In the genomic region with DNA sequence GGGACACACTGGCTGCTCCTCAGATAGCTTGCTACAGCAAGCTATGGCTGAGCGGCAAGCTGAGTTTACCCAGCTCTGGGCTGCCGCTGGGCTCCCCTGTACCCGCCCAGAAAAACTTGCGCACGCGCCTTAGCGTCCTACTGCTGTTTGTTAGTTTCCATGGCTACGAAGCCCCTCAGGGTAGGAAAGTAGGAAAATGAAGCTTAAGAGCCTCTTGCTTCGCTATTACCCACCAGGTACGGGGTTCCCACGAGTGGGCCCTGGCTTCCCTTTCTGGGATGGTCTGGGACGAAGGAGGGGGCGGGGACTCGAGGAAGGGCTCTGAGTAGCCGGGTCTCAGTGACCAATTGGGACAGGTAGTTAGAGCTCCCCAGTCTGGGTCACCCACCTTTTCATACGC, we compare ENCODE assay signal across 8 mouse cellular contexts. TPM values are rescaled to one million over a fixed set of nuclear protein-coding genes. Genes with fewer than 3 reads are reported as not detected.
A peak's percentile ranks its signal among the peaks of the same experiment; 100 is the strongest.
DNase-seq lines count a peak whose midpoint lies in the region; ATAC-seq and TF ChIP-seq lines count a peak whose summit lies in the region.

Gene Daw1, plus strand, starts transcription at position 150 of the 400 bp plus-strand sequence.

- no peak for TF ChIP-seq POLR2A in thymus, adult 2 months (IDR thresholded peaks at IDR 0.05; ENCODE audit: control insufficient read depth, extremely low read depth, insufficient read depth, low read length, poor library complexity)

- WGBS in forebrain, embryonic 15.5 days, result 0% methylated on average over 16 of the region's 16 CpGs
- WGBS in hindbrain, embryonic 10.5 days, result under 1% methylated on average over 16 of the region's 16 CpGs
- 2% methylated on average over 16 of the region's 16 CpGs for WGBS in lung, embryonic 15.5 days
- WGBS in thymus, adult 2 months, result 4% methylated on average over 16 of the region's 16 CpGs

- H3K27ac ChIP-seq in forebrain, embryonic 15.5 days (replicated peaks), result no peak within 1 kb of the TSS
- H3K27ac ChIP-seq in hindbrain, embryonic 10.5 days, result peak within 1 kb of the TSS; percentile 81
- no peak within 1 kb of the TSS for H3K27ac ChIP-seq in lung, embryonic 15.5 days
- H3K27ac ChIP-seq in thymus, adult 2 months (ENCODE audit: control insufficient read depth, insufficient read depth, low read length), result no peak within 1 kb of the TSS

- TF ChIP-seq CTCF in thymus, adult 2 months (IDR thresholded peaks at IDR 0.05; ENCODE audit: borderline replicate concordance, control insufficient read depth, extremely low read depth, insufficient read depth, low read length, poor library complexity), result no peak

- H3K27me3 ChIP-seq in forebrain, embryonic 15.5 days, result no peaks in the 10 kb centered on the region
- H3K27me3 ChIP-seq in hindbrain, embryonic 10.5 days (ENCODE audit: insufficient read depth, poor library complexity, severe bottlenecking), result no peaks in the 10 kb centered on the region
- H3K27me3 ChIP-seq in lung, embryonic 15.5 days, result no peaks in the 10 kb centered on the region
- no peaks in the 10 kb centered on the region for H3K27me3 ChIP-seq in thymus, adult 2 months (ENCODE audit: control insufficient read depth, insufficient read depth, low read length)

- H3K4me2 ChIP-seq in forebrain, embryonic 15.5 days (replicated peaks), result peak within 1 kb of the TSS; percentile 69
- peak within 1 kb of the TSS; percentile 64 for H3K4me2 ChIP-seq in lung, embryonic 15.5 days

- ATAC-seq in forebrain, embryonic 15.5 days (replicated peaks), result peak; percentile 99
- peak; percentile 95 for ATAC-seq in lung, embryonic 15.5 days (ENCODE audit: borderline replicate concordance, extremely low read depth, low FRiP score, low TSS enrichment)

- H3K9ac ChIP-seq in forebrain, embryonic 15.5 days (replicated peaks), result peak within 1 kb of the TSS; percentile 42; the same call in 1 of the 2 replicates
- peak within 1 kb of the TSS; percentile 58 for H3K9ac ChIP-seq in lung, embryonic 15.5 days

- peaks cover 6% of the 10 kb centered on the region; the same call in 1 of the 2 replicates for H3K4me1 ChIP-seq in forebrain, embryonic 15.5 days
- H3K4me1 ChIP-seq in hindbrain, embryonic 10.5 days (replicated peaks), result no peaks in the 10 kb centered on the region
- no peaks in the 10 kb centered on the region for H3K4me1 ChIP-seq in lung, embryonic 15.5 days
- H3K4me1 ChIP-seq in thymus, adult 2 months (replicated peaks; ENCODE audit: control insufficient read depth, insufficient read depth, low read length), result no peaks in the 10 kb centered on the region

- H3K36me3 ChIP-seq in forebrain, embryonic 15.5 days, result no peaks in the 10 kb centered on the region
- no peaks in the 10 kb centered on the region for H3K36me3 ChIP-seq in hindbrain, embryonic 10.5 days
- H3K36me3 ChIP-seq in lung, embryonic 15.5 days, result no peaks in the 10 kb centered on the region
- no peaks in the 10 kb centered on the region for H3K36me3 ChIP-seq in thymus, adult 2 months (ENCODE audit: control insufficient read depth, insufficient read depth, low read length)

- H3K4me3 ChIP-seq in forebrain, embryonic 15.5 days, result peak within 1 kb of the TSS; percentile 48
- H3K4me3 ChIP-seq in hindbrain, embryonic 10.5 days, result peak within 1 kb of the TSS; percentile 64
- H3K4me3 ChIP-seq in lung, embryonic 15.5 days, result peak within 1 kb of the TSS; percentile 64
- no peak within 1 kb of the TSS for H3K4me3 ChIP-seq in thymus, adult 2 months (ENCODE audit: control insufficient read depth, insufficient read depth, low read length)

- peak; percentile 73 for DNase-seq in NIH3T3 (ENCODE audit: low read depth)
- DNase-seq in brain, embryonic 18.5 days (ENCODE audit: low read depth, low spot score), result peak; percentile 79
- DNase-seq in hindbrain, embryonic 10.5 days (ENCODE audit: low spot score), result peak; percentile 87
- DNase-seq in layer of hippocampus, adult 8-10 months (ENCODE audit: low spot score in 2 of 2), result peak; percentile 41 to 53
- peak; percentile 93 for DNase-seq in retina, embryonic 14.5 days (ENCODE audit: low spot score)
- DNase-seq in thymus, adult 2 months, result no peak

- no peaks in the 10 kb centered on the region for H3K9me3 ChIP-seq in forebrain, embryonic 15.5 days
- no peaks in the 10 kb centered on the region for H3K9me3 ChIP-seq in hindbrain, embryonic 10.5 days
- H3K9me3 ChIP-seq in lung, embryonic 15.5 days, result no peaks in the 10 kb centered on the region

RNA-seq across cellular contexts. Expression of gene Daw1, which starts in this region (rescaled TPM):
- polyA plus RNA-seq in forebrain, embryonic 15.5 days (2015; fragmentation: Nextera tagmentation; extraction: Ambion mirVana), result 0.36 and 1.2 TPM in 2 replicates
- polyA plus RNA-seq in hindbrain, embryonic 10.5 days (2016; fragmentation: Nextera tagmentation; extraction: Ambion mirVana), result 0.67 and 0.85 TPM in 2 replicates
- total RNA-seq in layer of hippocampus, adult 8-10 months (2022), result 1 to 10 TPM in 2 of 4 experiments, under 1 TPM in 2; 0.66 to 1.6 (median 1.1) TPM
- polyA plus RNA-seq in lung, embryonic 15.5 days (2015; fragmentation: Nextera tagmentation; extraction: Ambion mirVana), result 0.36 and 0.78 TPM in 2 replicates
- polyA plus RNA-seq in thymus, adult 2 months (2012; rRNA removed), result not detected in 2 replicates

Comparison
In these comparisons a context has a peak if more than half of its experiments do, and no peak if none do; other contexts are left out.
1. Peak in DNase-seq, H3K4me3 ChIP-seq and H3K27ac ChIP-seq in hindbrain, embryonic 10.5 days; RNA of the gene not detected or under 1 TPM.
2. Peak in ATAC-seq, H3K4me3 ChIP-seq, H3K9ac ChIP-seq and H3K4me2 ChIP-seq in lung, embryonic 15.5 days; RNA of the gene not detected or under 1 TPM.